Mouse (Mus musculus) frontal cortex, adult (tissue): ENCODE data around the gene 2210017I01Rik.

Source experiments
- ATAC-seq: cut with Nextera tagmentation; 2 replicates; pipeline ENCODE4 v1.9.2; 2017; ENCODE audit warnings: mild to moderate bottlenecking, moderate library complexity, mixed read lengths; ENCODE audit not compliant: low TSS enrichment

The 2210017I01Rik gene

GRCm38 (mm10) chr3:92565418-92565817 is 41.9 kb downstream of the 2210017I01Rik start:
- no peak for ATAC-seq
